Mouse (Mus musculus): ENCODE results near the gene Dock8.

DNA sequence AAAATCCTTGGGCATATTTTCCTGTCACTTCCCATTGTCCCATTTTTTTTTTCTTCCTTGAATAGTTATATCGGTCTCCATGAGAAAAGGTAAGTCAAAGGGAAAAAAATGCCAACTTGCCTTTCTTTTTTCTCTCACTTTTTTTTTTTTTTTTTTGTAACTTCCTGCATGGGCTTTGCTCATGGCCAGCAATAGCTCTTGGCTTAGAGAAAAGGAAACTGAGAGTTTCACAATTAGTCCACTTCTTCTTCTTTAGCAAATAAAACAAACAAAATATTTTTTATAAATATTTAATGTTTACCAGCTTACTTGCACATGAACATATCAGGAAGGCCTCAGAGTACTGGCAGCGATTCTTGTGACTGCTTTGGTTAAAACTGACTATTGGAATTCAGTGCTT, 33.1 kb upstream of the Dock8 start:
- TF ChIP-seq ZNF384 (IDR thresholded peaks at IDR 0.05; ENCODE audit: low read depth, low read length), result no peak
- TF ChIP-seq ZC3H11A (IDR thresholded peaks at IDR 0.05; ENCODE audit: borderline replicate concordance, low read depth, low read length), result no peak

All from ES-E14 (cell line).